Mouse (Mus musculus) neural tube, embryonic 13.5 days (tissue): ENCODE measurements around the gene Fam131c. TPM values are rescaled to one million over a fixed set of nuclear protein-coding genes. Genes with fewer than 3 reads are reported as not detected.

Experiments
- ATAC-seq: fragments of 200-750 bp; cut with Nextera tagmentation; 2 replicates; pipeline ENCODE4 v1.8.0; 2017; ENCODE audit warnings: low read depth, mild to moderate bottlenecking, moderate TSS enrichment, moderate library complexity
- H3K27ac ChIP-seq: fragments of 300-500 bp; sonication (generic); replicated peaks from 2 replicates; pipeline ENCODE4 v1.5.1; 2015; ENCODE audit warnings: moderate library complexity, mild to moderate bottlenecking, inconsistent platforms
- H3K27me3 ChIP-seq: fragments of 300-500 bp; sonication (generic); 2 replicates; pipeline ENCODE4 v1.6.1; 2015; ENCODE audit warnings: mild to moderate bottlenecking, inconsistent platforms
- H3K36me3 ChIP-seq: fragments of 300-500 bp; sonication (generic); 2 replicates; pipeline ENCODE4 v1.6.1; 2015; ENCODE audit warnings: mild to moderate bottlenecking, inconsistent platforms
- H3K4me1 ChIP-seq: fragments of 300-500 bp; sonication (generic); replicated peaks from 2 replicates; pipeline ENCODE4 v1.6.1; 2015; ENCODE audit warnings: inconsistent platforms
- H3K4me2 ChIP-seq: fragments of 300-500 bp; sonication (generic); 2 replicates; pipeline ENCODE4 v1.6.1; 2015; ENCODE audit warnings: inconsistent platforms, mild to moderate bottlenecking, moderate library complexity
- H3K4me3 ChIP-seq: fragments of 300-500 bp; sonication (generic); 2 replicates; pipeline ENCODE4 v1.5.1; 2015; ENCODE audit warnings: mild to moderate bottlenecking, inconsistent platforms
- H3K9ac ChIP-seq: fragments of 300-500 bp; sonication (generic); 2 replicates; pipeline ENCODE4 v1.6.1; 2015; ENCODE audit warnings: moderate library complexity, mild to moderate bottlenecking, inconsistent platforms
- H3K9me3 ChIP-seq: fragments of 300-500 bp; sonication (generic); 2 replicates; pipeline ENCODE4 v1.6.1; 2016; ENCODE audit warnings: inconsistent platforms
- WGBS: fragments of 180-500 bp; shearing (Covaris S2); methylation state at CpG from one replicate; pipeline ENCODE4 v1.1.7; 2015; 5-methylcytosine and 5-hydroxymethylcytosine counted together
- polyA plus RNA-seq: library from polyadenylated mRNA; unstranded; fragments of >200 nt; fragmentation: Nextera tagmentation; extraction: Ambion mirVana; gene quantifications from 2 replicates; pipeline ENCODE4 v1.2.1, GENCODE M21; 2015

The Fam131c gene
- polyA plus RNA-seq, 1 experiment from 2014 or later, result 14.2 TPM

- Histone ChIP-seq H3K27ac (peak overlapping the region; percentile 62), H3K36me3 (no peaks in the 10 kb centered on the region), H3K27me3 (no peaks in the 10 kb centered on the region), H3K4me1 (peaks cover 51% of the 10 kb centered on the region), H3K9ac (0 out of 2 replicates have a peak overlapping the region, but pooled peaks have one; percentile 43), H3K4me3 (no peak overlapping the region), H3K9me3 (no peaks in the 10 kb centered on the region), H3K4me2 (no peak overlapping the region)
- no peak for ATAC-seq
- 17% methylated on average over 6 of the region's 6 CpGs for WGBS
Observed at GRCm38 (mm10) chr4:141337986-141338385, 30.0 kb upstream of the Fam131c start.

DNA sequence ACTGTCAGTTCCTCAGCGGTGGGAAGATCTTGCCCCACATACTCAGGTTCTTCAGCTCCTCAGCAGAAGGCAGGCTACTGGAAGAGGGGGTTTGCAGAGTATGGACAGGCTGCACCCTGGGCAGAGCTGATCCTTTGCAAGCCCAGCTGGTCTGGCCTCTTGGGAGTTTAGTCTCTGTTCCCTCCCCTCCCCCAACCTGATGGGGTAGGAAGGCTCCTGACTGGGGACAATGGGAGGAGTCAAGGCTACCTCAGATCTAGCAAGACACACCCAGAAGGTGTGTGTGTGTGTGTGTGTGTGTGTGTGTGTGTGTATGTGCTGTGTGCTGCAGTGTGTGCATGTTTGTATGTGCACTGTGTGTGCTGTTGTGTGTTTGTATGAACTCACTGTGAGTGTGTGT is 29.2 kb upstream of the Fam131c start:
- H3K27ac ChIP-seq, result peak overlapping the region; percentile 62
- no peaks in the 10 kb centered on the region for H3K9me3 ChIP-seq
- H3K9ac ChIP-seq, result no peak overlapping the region
- 20% methylated on average over 1 of the region's 1 CpGs for whole genome bisulfite sequencing
- no peak for ATAC-seq
- H3K4me2 ChIP-seq, result no peak overlapping the region
- no peak overlapping the region for H3K4me3 ChIP-seq
- peaks cover 44% of the 10 kb centered on the region for H3K4me1 ChIP-seq
- no peaks in the 10 kb centered on the region for H3K36me3 ChIP-seq
- H3K27me3 ChIP-seq, result no peaks in the 10 kb centered on the region

GRCm38 (mm10) chr4:141341477-141341876 is 26.5 kb upstream of the Fam131c start:
- no peaks in the 10 kb centered on the region for H3K9me3 ChIP-seq
- H3K4me2 ChIP-seq, result no peak overlapping the region
- no peak overlapping the region for H3K4me3 ChIP-seq
- no peaks in the 10 kb centered on the region for H3K27me3 ChIP-seq
- ATAC-seq, result no peak
- H3K36me3 ChIP-seq, result no peaks in the 10 kb centered on the region
- peaks cover 21% of the 10 kb centered on the region for H3K4me1 ChIP-seq
- WGBS, result 73% methylated on average over 7 of the region's 7 CpGs
- no peak overlapping the region for H3K27ac ChIP-seq
- H3K9ac ChIP-seq, result no peak overlapping the region

DNA sequence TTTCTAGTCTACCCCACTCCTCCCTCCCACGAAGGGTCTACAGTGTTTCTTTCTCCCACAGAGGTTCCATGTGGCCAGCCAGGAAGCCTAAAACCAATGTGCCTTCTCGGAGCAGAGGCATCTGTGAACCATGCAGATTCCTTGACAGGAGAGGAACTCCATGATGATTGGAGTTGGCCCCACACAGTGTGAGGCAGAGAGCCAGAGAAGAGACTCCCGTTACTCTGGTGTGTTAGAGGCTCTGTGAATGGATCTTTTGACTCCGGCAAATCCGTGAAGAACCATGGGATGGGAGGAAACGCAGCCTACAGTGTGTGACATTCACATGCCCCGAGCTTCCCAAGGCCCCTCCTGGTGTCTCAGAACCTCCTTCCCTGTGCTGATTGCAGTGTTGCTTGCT is 24.5 kb upstream of the Fam131c start:
- no peak overlapping the region for H3K4me3 ChIP-seq
- no peaks in the 10 kb centered on the region for H3K9me3 ChIP-seq
- H3K36me3 ChIP-seq, result no peaks in the 10 kb centered on the region
- H3K27me3 ChIP-seq, result no peaks in the 10 kb centered on the region
- H3K4me2 ChIP-seq, result no peak overlapping the region
- ATAC-seq, result no peak
- H3K9ac ChIP-seq, result no peak overlapping the region
- H3K4me1 ChIP-seq, result peaks cover 10% of the 10 kb centered on the region
- no peak overlapping the region for H3K27ac ChIP-seq
- WGBS, result 59% methylated on average over 7 of the region's 7 CpGs

DNA sequence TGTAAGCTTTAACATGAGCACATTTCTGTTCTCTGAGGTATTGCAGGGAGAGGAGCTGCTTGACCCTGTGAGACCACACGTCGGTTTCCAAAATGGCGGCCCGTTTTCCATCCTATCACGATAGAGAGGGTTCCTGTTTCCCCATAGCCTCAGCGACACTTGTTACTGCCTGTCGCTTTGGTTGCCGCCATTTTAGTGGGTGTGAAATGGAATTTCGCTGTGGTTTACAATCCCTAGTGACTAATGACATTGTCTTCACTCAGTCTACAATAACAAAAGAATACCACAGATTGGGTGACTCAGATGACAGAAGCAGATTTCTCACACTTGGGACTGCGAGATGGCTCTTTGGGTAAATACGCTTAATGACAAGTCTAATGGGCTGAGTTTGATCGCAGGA is 22.8 kb upstream of the Fam131c start:
- Histone ChIP-seq H3K27me3 (no peaks in the 10 kb centered on the region), H3K4me2 (no peak overlapping the region), H3K27ac (no peak overlapping the region), H3K4me3 (no peak overlapping the region), H3K9me3 (no peaks in the 10 kb centered on the region), H3K4me1 (no peaks in the 10 kb centered on the region), H3K36me3 (no peaks in the 10 kb centered on the region), H3K9ac (no peak overlapping the region)
- no peak for ATAC-seq
- WGBS, result 87% methylated on average over 12 of the region's 12 CpGs

GRCm38 (mm10) chr4:141347365-141347797 is 20.6 kb upstream of the Fam131c start:
- H3K27ac ChIP-seq, result no peak overlapping the region
- no peak for ATAC-seq
- no peaks in the 10 kb centered on the region for H3K27me3 ChIP-seq
- no peaks in the 10 kb centered on the region for H3K36me3 ChIP-seq
- no peaks in the 10 kb centered on the region for H3K4me1 ChIP-seq
- H3K4me2 ChIP-seq, result no peak overlapping the region
- WGBS, result 62% methylated on average over 8 of the region's 8 CpGs
- H3K9me3 ChIP-seq, result no peaks in the 10 kb centered on the region
- no peak overlapping the region for H3K9ac ChIP-seq
- H3K4me3 ChIP-seq, result no peak overlapping the region

- Histone ChIP-seq H3K9me3 (no peaks in the 10 kb centered on the region), H3K27ac (no peak overlapping the region), H3K4me2 (no peak overlapping the region), H3K4me1 (no peaks in the 10 kb centered on the region), H3K36me3 (no peaks in the 10 kb centered on the region), H3K4me3 (no peak overlapping the region), H3K27me3 (no peaks in the 10 kb centered on the region), H3K9ac (no peak overlapping the region)
- 76% methylated on average over 11 of the region's 11 CpGs for WGBS
- ATAC-seq, result no peak
Observed at GRCm38 (mm10) chr4:141348616-141349015, 19.4 kb upstream of the Fam131c start.

- no peaks in the 10 kb centered on the region for H3K9me3 ChIP-seq
- H3K4me3 ChIP-seq, result no peak overlapping the region
- H3K9ac ChIP-seq, result no peak overlapping the region
- no peak overlapping the region for H3K4me2 ChIP-seq
- H3K4me1 ChIP-seq, result no peaks in the 10 kb centered on the region
- no peaks in the 10 kb centered on the region for H3K27me3 ChIP-seq
- no peak overlapping the region for H3K27ac ChIP-seq
- WGBS, result 87% methylated on average over 12 of the region's 12 CpGs
- ATAC-seq, result no peak
- H3K36me3 ChIP-seq, result no peaks in the 10 kb centered on the region
Observed at GRCm38 (mm10) chr4:141350015-141350414, 18.0 kb upstream of the Fam131c start.

GRCm38 (mm10) chr4:141351972-141352371 is 16.0 kb upstream of the Fam131c start:
- Histone ChIP-seq H3K27ac (no peak overlapping the region), H3K9ac (no peak overlapping the region), H3K27me3 (no peaks in the 10 kb centered on the region), H3K4me1 (no peaks in the 10 kb centered on the region), H3K4me3 (no peak overlapping the region), H3K9me3 (no peaks in the 10 kb centered on the region), H3K4me2 (no peak overlapping the region), H3K36me3 (no peaks in the 10 kb centered on the region)
- no peak for ATAC-seq
- 66% methylated on average over 7 of the region's 7 CpGs for WGBS

DNA sequence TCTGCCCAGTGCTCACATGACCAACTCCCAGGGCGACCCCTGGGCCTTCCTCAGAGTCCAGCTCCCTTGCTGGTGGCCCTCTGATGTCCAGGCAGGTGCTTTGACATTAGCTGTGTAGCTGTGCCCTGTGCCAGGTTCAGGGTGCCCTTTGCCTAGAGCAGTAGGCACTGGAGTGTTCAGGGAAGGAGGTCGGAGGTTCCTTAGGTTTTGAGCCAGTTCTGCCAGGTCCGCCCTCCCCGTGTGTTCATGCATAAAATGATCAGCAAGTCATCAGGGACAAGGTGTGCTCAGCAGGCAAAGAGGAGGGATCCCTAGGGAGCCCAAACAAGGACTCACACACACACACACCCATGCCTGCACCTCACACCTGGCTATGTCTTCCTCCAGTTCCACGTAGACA is 15.0 kb upstream of the Fam131c start:
- no peak overlapping the region for H3K27ac ChIP-seq
- H3K4me1 ChIP-seq, result no peaks in the 10 kb centered on the region
- no peaks in the 10 kb centered on the region for H3K36me3 ChIP-seq
- H3K4me2 ChIP-seq, result no peak overlapping the region
- no peak overlapping the region for H3K9ac ChIP-seq
- ATAC-seq, result no peak
- H3K9me3 ChIP-seq, result no peaks in the 10 kb centered on the region
- H3K27me3 ChIP-seq, result no peaks in the 10 kb centered on the region
- no peak overlapping the region for H3K4me3 ChIP-seq
- 84% methylated on average over 5 of the region's 5 CpGs for WGBS

GRCm38 (mm10) chr4:141353868-141354267 is 14.2 kb upstream of the Fam131c start:
- H3K27ac ChIP-seq, result no peak overlapping the region
- ATAC-seq, result no peak
- no peaks in the 10 kb centered on the region for H3K36me3 ChIP-seq
- 73% methylated on average over 8 of the region's 8 CpGs for WGBS
- H3K9me3 ChIP-seq, result no peaks in the 10 kb centered on the region
- H3K4me1 ChIP-seq, result no peaks in the 10 kb centered on the region
- no peak overlapping the region for H3K9ac ChIP-seq
- H3K4me2 ChIP-seq, result no peak overlapping the region
- H3K4me3 ChIP-seq, result no peak overlapping the region
- H3K27me3 ChIP-seq, result no peaks in the 10 kb centered on the region

DNA sequence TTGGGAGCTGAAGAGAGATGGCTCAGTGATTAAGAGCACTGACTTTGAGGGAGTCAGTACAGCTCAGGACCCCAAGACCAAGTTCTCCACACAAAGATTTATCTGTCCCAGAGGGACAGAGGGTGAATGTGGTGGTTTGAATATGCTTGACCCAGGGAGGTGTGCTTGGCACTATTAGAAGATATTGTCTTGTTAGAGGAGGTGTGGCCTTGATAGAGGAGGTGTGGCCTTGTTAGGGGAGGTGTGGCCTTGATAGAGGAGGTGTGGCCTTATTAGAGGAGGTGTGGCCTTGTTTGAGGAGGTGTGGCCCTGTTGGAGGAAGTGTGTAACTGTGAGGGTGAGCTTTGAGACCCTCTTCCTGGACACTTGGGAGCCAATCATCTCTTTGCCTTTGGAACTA is 10.2 kb upstream of the Fam131c start:
- no peak for ATAC-seq

DNA sequence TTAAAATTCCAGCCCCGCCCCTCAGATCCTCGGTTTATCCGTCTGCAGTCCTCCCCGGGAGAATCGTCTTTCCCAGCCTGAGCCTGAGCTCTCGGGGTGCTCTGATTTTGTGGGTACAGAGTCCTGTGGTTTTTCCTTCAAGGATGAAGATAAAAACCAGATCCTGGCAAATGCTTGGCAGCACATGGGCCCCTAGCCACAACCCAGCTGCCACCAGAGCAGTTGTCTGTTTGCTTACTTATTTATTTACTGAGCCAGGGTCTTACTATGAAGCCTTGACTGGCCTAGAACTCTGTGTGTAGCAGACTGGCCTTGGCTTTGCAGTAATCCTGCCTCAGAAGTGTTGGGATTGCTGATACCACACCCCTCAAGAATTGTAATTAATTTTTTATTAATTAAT is 8.8 kb upstream of the Fam131c start:
- Histone ChIP-seq H3K4me3 (no peak overlapping the region), H3K9ac (no peak overlapping the region), H3K4me2 (no peak overlapping the region), H3K36me3 (no peaks in the 10 kb centered on the region), H3K9me3 (no peaks in the 10 kb centered on the region), H3K27me3 (peaks cover 17% of the 10 kb centered on the region), H3K27ac (no peak overlapping the region), H3K4me1 (peaks cover 13% of the 10 kb centered on the region)
- WGBS, result 81% methylated on average over 6 of the region's 6 CpGs
- no peak for ATAC-seq

More for the DNA sequence above, 10.2 kb upstream of the Fam131c start:
- H3K27me3 ChIP-seq, result peaks cover 8% of the 10 kb centered on the region; the same call in 1 of the 2 replicates
- H3K9me3 ChIP-seq, result no peaks in the 10 kb centered on the region
- no peak overlapping the region for H3K4me3 ChIP-seq
- H3K27ac ChIP-seq, result no peak overlapping the region
- H3K36me3 ChIP-seq, result no peaks in the 10 kb centered on the region
- no peak overlapping the region for H3K9ac ChIP-seq
- peaks cover 10% of the 10 kb centered on the region for H3K4me1 ChIP-seq
- H3K4me2 ChIP-seq, result no peak overlapping the region
